Mouse (Mus musculus) lung, adult 2 months (tissue): ENCODE measurements at regions not wholly inside any gene's neighbourhood (a gene's known extent, or its start where the extent isn't known, plus 50 kb on each side); places are given as distances from the start of the nearest gene placed in this dataset.

ENCODE experiments used
- DNase-seq: peaks from one replicate; pipeline ENCODE4 v3.0.0; 2022
- H3K4me1 ChIP-seq: fragments of 200-500 bp; 2 replicates; pipeline ENCODE4 v1.6.1; 2011; ENCODE audit warnings: low read length; ENCODE audit not compliant: control insufficient read depth, insufficient read depth
- H3K4me3 ChIP-seq: fragments of 200-500 bp; replicated peaks from 2 replicates; pipeline ENCODE3; 2011; ENCODE audit warnings: low read depth, mild to moderate bottlenecking, control low read depth, low read length; ENCODE audit errors: extremely low read depth
- CTCF ChIP-seq: fragments of 200-500 bp; IDR thresholded peaks from 2 replicates; pipeline ENCODE4 v1.5.1; 2011; ENCODE audit warnings: mild to moderate bottlenecking, low read length, control low read depth; ENCODE audit not compliant: insufficient read depth
- POLR2A ChIP-seq: fragments of 200-500 bp; IDR thresholded peaks from 2 replicates; pipeline ENCODE4 v1.6.1; 2011; ENCODE audit warnings: low read depth, mild to moderate bottlenecking, control low read depth, low read length, borderline replicate concordance; ENCODE audit errors: extremely low read depth
- WGBS: fragments of 180-500 bp; shearing (Covaris S2); methylation state at CpG from one replicate; pipeline ENCODE4 v1.1.7; 2018; 5-methylcytosine and 5-hydroxymethylcytosine counted together

DNA sequence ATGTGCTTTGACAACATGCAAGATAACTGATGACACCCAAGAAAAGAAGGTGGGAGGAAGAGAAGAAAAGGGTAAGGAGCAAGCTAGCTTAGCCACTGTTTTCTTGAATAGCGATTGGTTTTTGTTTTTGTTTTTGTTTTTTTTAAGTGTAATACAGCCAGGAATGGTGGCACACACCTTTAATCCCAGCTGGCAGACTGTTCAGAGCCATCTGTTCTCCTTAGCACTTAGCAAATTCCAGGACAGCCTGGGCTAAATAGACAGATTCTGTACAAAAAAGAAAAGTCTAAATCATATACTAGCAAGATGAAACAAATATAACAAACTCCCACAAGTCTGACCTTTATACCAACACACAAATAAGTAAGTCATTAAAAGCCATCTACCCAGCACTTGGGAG lies 50.4 kb upstream of the Nabp1 start:
- Histone ChIP-seq H3K4me1 (peaks cover 4% of the 10 kb centered on the region), H3K4me3 (no peak overlapping the region)
- DNase-seq, result no peak
- WGBS, result 88% methylated on average over 1 of the region's 1 CpGs
- TF ChIP-seq CTCF, result no peak
- TF ChIP-seq POLR2A, result no peak
